Mouse (Mus musculus) cortical plate, adult 2 months (tissue): ENCODE measurements around the gene Col6a3. TPM values are rescaled to one million over a fixed set of nuclear protein-coding genes. Genes with fewer than 3 reads are reported as not detected.

Source experiments
- H3K27ac ChIP-seq: fragments of 200-500 bp; 2 replicates; pipeline ENCODE4 v1.5.1; 2012; ENCODE audit warnings: low read length, control low read depth, inconsistent platforms; ENCODE audit not compliant: insufficient read depth
- H3K4me1 ChIP-seq: fragments of 200-500 bp; 2 replicates; pipeline ENCODE4 v1.6.1; 2011; ENCODE audit warnings: low read length; ENCODE audit not compliant: control insufficient read depth, insufficient read depth
- H3K4me3 ChIP-seq: fragments of 200-500 bp; 2 replicates; pipeline ENCODE4 v1.5.1; 2011; ENCODE audit warnings: mild to moderate bottlenecking, low read length, control low read depth; ENCODE audit not compliant: insufficient read depth
- CTCF ChIP-seq: fragments of 200-500 bp; IDR thresholded peaks from 2 replicates; pipeline ENCODE4 v1.5.1; 2011; ENCODE audit warnings: mild to moderate bottlenecking, control low read depth, low read length; ENCODE audit not compliant: insufficient read depth; ENCODE audit errors: extremely low read depth
- POLR2A ChIP-seq: fragments of 200-500 bp; IDR thresholded peaks from 2 replicates; pipeline ENCODE4 v1.6.1; 2011; ENCODE audit warnings: mild to moderate bottlenecking, low read length, control low read depth; ENCODE audit not compliant: insufficient read depth; ENCODE audit errors: extremely low read depth
- polyA plus RNA-seq: library from polyadenylated mRNA; depleted of rRNA; stranded (reverse); fragments of >200 nt; gene quantifications from 2 replicates; pipeline ENCODE4 v1.2.3, GENCODE M21; 2012; rRNA removed

The Col6a3 gene
- polyA plus RNA-seq, 1 experiment = 1.4 TPM

DNA sequence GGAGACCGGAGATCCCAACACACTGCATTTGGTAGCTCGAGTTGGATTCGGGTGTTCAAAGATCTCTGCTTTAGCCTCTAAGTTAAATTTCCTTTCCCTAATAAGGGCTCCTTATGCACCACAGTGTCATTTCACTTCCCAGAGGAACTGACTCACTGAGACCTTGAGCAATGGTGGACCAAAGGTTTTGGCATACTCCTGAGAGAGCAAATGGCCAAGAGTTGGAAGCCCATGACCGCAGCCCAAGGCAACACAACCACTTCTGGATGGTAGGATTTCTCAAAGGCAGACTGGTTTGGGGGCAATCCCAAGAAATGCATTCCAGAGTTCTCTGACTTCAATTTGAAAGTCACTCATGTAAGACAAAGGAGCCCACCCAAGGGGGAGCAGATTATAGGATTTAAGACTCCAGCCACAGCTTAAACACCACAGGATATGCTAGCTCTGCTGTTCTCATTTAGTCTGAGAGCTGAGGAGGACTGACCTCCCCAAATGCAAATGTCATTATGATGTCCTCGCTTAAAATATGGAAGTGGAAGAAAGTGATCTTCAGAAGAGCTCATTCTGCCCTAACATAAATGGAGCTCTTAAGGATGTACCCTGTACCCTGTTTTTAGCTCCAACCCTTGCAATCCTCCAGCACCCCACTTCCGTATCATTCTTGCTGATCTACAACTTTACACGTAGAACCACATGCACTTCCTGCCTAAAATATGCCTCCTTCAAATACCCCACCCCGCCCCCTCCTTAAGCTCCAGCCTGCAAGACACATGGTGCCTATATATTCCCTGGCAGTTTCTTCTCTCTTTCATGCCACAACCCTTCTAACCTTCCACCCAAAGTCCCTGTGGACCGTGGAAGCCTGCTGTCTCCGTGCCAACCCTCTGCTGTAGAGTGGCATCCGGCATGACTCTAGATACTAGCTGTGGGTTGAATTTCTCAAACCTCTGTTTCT lies 103.3 kb downstream of the Col6a3 start:
- TF ChIP-seq POLR2A (no peak), CTCF (no peak)
- no peak overlapping the region for H3K4me3 ChIP-seq
- H3K27ac ChIP-seq = no peak overlapping the region
- no peaks in the 10 kb centered on the region; the same call in 1 of the 2 replicates for H3K4me1 ChIP-seq

DNA sequence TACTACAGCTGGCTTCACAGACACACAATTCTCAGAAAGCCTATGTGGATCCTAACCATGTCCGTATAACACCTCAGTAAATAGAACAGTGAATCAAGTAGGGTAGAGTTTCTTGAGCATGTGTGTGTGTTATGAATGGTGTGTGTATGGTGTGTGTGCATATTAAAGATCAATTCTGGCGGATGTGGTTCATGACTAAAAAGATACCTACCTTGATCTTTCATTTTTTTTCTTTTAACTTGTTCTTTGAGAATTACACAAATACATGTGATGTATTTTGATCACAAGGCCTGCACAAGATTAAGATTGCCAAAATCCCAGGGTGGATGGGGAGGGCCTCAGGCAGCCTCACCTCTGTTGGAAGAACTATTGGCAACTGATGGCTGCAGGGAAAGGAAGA lies 104.9 kb downstream of the Col6a3 start:
- H3K4me1 ChIP-seq = peaks cover 2% of the 10 kb centered on the region; the same call in 1 of the 2 replicates
- no peak overlapping the region for H3K4me3 ChIP-seq
- H3K27ac ChIP-seq = no peak overlapping the region
- no peak for TF ChIP-seq CTCF
- TF ChIP-seq POLR2A = no peak

DNA sequence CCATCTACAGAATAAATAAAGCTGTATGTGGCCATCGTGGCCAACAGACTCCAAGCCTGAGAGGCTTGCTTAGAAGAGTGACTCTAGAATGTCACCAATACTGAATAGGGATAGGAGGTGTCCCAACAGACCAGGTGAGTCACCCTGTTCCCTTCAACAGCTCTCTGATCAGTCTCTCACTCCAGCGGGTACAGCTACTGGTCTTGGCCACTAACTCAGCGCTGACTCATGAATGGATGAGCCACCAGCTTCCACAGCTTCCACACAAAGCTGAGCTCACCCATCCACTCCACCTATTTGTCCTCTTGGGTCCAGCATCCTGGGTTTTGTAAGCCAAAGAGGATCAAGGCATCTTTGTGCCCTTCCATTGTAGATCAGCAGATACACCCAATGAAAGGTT lies 114.3 kb downstream of the Col6a3 start:
- Histone ChIP-seq H3K27ac (no peak overlapping the region), H3K4me1 (peaks cover 8% of the 10 kb centered on the region), H3K4me3 (no peak overlapping the region)
- TF ChIP-seq POLR2A = no peak
- TF ChIP-seq CTCF = no peak

DNA sequence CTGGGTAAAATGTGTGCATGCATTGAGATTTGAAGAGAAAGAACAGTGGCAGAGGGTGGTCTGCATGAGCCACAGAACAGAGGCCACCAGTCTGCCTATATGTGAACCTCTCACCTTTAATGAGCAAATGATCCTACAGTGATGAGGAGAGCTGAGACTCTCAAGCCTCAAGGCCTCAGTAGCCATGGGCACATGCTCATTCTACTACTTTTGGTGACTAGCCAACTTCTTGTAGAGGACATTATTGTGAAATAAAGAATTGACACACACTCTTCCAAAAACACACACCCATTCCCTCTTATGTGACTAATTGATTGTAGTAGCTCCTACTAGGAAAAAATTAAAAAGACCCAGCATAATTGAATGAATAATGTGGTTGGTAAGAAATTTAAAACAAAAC lies 120.0 kb downstream of the Col6a3 start:
- H3K27ac ChIP-seq = no peak overlapping the region
- H3K4me3 ChIP-seq = no peak overlapping the region
- no peaks in the 10 kb centered on the region for H3K4me1 ChIP-seq
- TF ChIP-seq POLR2A (no peak), CTCF (no peak)

DNA sequence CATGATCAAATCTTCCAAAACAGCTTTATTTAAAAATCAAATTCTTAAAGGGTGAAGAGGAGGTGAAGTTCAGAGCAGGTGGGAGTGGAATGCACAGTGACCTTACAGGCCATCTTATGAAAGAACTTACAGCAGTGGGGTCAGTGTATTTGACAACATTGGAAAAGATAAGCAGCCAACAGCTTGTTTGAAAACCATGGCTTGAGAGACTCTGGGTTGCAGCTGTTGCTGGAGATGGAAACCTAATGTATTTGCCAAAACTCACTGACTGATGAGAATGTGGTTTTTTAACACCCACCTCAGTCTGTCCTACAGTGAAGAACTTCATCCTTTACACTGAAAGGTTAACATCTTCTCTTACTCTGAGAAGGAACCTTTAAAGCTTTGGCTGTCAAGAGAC lies 120.4 kb downstream of the Col6a3 start:
- TF ChIP-seq POLR2A (no peak), CTCF (no peak)
- H3K4me3 ChIP-seq = no peak overlapping the region
- no peaks in the 10 kb centered on the region for H3K4me1 ChIP-seq
- H3K27ac ChIP-seq = no peak overlapping the region

DNA sequence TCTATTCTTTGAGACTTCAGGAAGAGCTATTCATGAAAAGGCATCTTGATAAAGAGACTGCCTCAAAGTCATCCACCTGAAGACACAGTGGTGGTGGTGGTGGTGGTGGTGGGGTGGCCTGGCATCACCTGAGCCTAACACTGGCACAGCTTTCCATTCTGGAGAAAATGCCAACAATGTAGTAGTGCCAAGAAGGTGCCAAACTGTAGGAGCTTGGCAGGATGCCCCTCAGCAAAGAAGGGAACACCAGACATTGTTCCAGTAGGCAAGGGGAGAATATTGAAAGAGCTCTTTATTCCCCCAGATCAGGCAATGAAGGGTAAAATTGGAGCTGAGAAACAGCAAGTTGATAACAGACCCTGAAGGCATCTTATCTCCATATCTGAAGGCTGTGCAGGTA lies 121.8 kb downstream of the Col6a3 start:
- Histone ChIP-seq H3K4me1 (no peaks in the 10 kb centered on the region), H3K4me3 (no peak overlapping the region), H3K27ac (no peak overlapping the region)
- TF ChIP-seq CTCF = no peak

DNA sequence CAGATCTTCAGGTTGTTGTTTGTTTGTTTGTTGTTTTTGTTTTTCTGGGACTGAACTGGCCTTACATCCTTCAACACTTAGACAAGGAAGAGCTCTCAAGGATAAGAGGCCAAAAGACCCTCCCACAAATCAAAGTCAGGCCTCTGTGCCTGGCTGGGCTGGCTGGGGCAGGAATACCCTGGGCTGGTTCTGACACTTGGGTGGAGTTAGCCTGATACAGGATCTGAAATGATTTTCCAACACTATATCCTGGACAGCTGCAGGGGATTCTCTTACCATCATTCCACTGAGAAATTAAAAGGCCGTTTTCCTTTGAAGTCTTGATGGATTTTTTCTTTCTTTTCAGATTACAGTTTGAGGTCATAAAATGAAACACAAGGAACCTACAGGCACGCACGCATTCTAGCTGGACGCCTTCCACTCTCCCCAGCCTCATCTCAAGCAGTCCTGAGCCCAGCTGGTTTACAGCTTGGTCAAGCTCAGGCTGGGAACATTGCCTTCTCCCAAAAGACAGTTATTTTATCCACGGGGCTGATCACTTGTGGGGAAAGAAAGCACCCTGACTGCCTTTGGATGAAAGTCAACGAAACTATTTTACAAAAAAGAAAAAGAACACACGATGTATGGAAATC lies 123.0 kb downstream of the Col6a3 start:
- H3K4me1 ChIP-seq = no peaks in the 10 kb centered on the region
- no peak overlapping the region for H3K4me3 ChIP-seq
- H3K27ac ChIP-seq = no peak overlapping the region
- TF ChIP-seq CTCF (no peak), POLR2A (no peak)

DNA sequence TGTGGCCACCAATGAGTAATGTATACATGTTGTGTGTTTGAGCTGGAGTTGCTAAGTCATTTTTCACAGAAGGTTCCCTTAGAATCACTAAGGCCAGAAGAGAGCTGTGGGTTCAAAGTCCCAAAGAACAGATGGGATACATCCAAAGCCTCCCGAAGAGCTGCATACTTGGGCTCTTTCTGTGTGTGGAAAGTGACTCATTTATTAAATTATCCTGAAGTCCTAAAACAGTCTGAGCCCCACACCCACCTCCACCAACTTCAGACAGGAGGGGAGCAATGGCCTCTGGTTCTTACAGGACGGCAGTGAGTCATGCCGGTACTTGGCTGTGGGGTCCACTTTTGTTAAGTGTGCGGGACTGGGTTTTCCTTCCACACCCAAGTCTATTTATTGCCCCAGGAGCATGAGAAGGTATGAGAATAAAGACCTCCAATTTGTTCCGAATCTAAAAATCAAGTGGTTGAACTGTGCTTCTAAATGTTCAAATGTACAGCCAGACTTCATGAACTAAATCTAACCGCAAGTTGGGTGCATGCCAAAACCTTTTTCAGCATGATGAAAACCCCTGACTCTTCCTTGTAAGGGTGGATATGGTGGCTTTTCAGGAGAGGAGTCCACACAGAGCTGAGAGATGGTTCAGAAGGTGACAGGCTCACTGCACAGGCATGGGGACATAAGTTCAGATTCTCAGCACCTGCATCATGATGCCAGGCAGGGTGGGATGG lies 124.8 kb downstream of the Col6a3 start:
- H3K4me1 ChIP-seq = no peaks in the 10 kb centered on the region
- no peak overlapping the region for H3K4me3 ChIP-seq
- TF ChIP-seq CTCF = no peak
- no peak for TF ChIP-seq POLR2A
- H3K27ac ChIP-seq = no peak overlapping the region

DNA sequence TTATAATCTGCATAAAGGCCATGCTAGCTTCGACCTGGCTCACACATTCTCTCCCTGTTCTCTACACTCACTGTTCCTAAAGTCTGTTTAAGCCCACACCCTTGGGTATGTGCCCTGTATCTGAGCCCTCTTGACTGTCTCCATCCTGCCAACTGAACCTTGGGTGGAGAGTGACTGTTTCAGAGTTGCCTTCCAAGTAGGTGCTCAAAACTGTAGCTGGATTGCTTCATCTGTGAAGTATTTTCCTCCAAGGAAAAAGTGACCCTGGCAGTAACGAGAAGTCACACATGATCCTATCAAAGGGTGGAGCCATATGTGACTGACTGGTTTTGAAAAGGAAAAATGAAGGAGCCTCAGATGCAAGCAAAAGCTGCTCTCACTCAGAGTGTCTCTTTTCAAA lies 127.5 kb downstream of the Col6a3 start:
- Histone ChIP-seq H3K27ac (no peak overlapping the region), H3K4me1 (no peaks in the 10 kb centered on the region), H3K4me3 (no peak overlapping the region)
- TF ChIP-seq POLR2A (no peak), CTCF (no peak)

Other genes starting within 250 kb of the Col6a3 start
- 110 and 111 TPM in 2 replicates for gene Cops8, start 241.0 kb downstream of the Col6a3 start, polyA plus RNA-seq
- gene Mlph, start 71.1 kb upstream of the Col6a3 start, polyA plus RNA-seq = 0.58 and 0.89 TPM in 2 replicates
- not detected in 2 replicates for gene Prlh, start 109.1 kb upstream of the Col6a3 start, polyA plus RNA-seq
- 0.06 and 0.11 TPM in 2 replicates for gene Rab17, start 125.7 kb upstream of the Col6a3 start, polyA plus RNA-seq
- gene Lrrfip1, start 154.8 kb upstream of the Col6a3 start, polyA plus RNA-seq = 80.0 and 92.5 TPM in 2 replicates